Mouse (Mus musculus): Measurements from ENCODE around the gene Mphosph10. TPM values are rescaled to one million over a fixed set of nuclear protein-coding genes. Genes with fewer than 3 reads are reported as not detected.

Gene Mphosph10
- 10 to 100 TPM; 25.5 to 26.7 TPM for total RNA-seq (2021)
- long read RNA-seq, experiment 1, transcript Mphosph10-201 (11 exons, 2,248 nt), result major isoform, 18 of 18 reads
- long read RNA-seq, experiment 1, partial matches to known transcripts, result 0 of 18 reads
- long read RNA-seq, experiment 1, other reads (novel, unspliced or antisense), result 0 of 18 reads
- long read RNA-seq, experiment 2, transcript Mphosph10-201 (11 exons, 2,248 nt), result major isoform, 37 of 52 reads
- long read RNA-seq, experiment 2, transcript Mphosph10-202 (2 exons, 2,276 nt), result minor isoform, 6 of 52 reads
- long read RNA-seq, experiment 2, partial matches to known transcripts, result 9 of 52 reads
- long read RNA-seq, experiment 2, other reads (novel, unspliced or antisense), result 0 of 52 reads

- peak; percentile 98 for DNase-seq (ENCODE audit: low spot score in 2 of 2)
Observed at GRCm38 (mm10) chr7:64392122-64392818, at the start of gene Mphosph10, which contains the start of gene Mcee. Mphosph10 (minus strand) TSS chr7:64392268. Mcee (plus strand) TSS chr7:64392607.

DNA sequence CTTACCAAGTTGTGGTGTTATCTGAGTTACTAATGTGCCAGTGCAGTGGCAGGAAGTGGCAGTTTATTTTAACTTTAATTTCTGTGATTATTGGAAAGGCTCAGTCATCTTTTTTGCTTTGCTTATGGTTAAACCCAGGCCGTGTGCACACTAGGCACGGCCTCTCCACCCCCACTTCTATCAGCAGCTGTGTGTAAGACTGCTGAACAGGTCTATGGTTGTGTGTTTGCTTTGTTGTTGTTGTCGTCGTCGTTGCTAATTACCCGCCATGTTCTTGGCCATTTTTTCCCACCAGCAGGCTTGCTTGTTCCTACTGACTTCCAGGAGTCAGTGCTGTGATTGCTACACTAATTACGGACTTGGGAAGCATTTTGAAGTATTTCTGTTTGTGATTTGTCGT, 48.5 kb upstream of the Mphosph10 start:
- DNase-seq (ENCODE audit: low spot score in 2 of 2), result no peak

- DNase-seq (ENCODE audit: low spot score in 2 of 2), result no peak
Observed at GRCm38 (mm10) chr7:64439595-64440518, 47.8 kb upstream of the Mphosph10 start.

GRCm38 (mm10) chr7:64424861-64425260, 32.8 kb upstream of the Mphosph10 start:
- DNase-seq (ENCODE audit: low spot score in 2 of 2), result no peak

GRCm38 (mm10) chr7:64403989-64404388, 11.9 kb upstream of the Mphosph10 start:
- DNase-seq (ENCODE audit: low spot score in 2 of 2), result no peak

DNA sequence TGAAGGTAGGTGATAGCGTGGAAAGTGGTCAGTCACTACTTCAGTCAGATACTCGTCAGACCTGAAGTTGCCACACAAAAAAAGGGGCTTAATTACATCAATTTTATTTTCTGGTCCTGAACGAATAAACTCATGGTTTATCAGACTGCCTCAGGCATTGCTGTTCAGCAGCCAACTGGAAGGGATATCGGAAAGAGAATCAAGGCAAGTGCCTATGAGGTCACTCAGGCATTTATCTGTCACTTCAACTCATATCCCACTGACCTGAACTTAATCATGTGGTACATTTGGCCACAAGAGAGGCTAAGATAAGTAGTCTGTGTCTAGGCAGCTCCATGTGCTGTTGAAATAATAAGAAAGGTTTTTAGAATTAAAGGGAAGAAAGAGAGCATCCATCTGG, 10.4 kb upstream of the Mphosph10 start:
- DNase-seq (ENCODE audit: low spot score in 2 of 2), result no peak

GRCm38 (mm10) chr7:64400725-64401124, 8.7 kb upstream of the Mphosph10 start:
- no peak for DNase-seq (ENCODE audit: low spot score in 2 of 2)

DNA sequence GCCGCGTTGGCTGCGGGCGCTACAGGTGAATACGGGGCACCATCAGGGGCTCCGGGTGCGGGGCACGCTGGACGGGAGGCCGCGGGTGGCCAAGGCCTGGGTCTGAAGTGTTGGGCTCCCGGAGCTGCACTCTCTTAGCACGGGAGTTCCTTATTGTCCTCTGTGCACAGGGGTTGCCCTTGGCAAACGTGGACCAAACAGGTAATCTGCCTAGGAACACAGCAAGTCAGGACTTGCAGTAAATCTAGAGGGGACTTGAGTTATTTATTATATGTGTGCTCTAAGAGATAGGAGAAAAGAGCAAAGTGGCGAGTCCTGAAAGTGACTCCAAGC, 717 bp upstream of the Mphosph10 start:
- no peak for DNase-seq (ENCODE audit: low spot score in 2 of 2)

DNA sequence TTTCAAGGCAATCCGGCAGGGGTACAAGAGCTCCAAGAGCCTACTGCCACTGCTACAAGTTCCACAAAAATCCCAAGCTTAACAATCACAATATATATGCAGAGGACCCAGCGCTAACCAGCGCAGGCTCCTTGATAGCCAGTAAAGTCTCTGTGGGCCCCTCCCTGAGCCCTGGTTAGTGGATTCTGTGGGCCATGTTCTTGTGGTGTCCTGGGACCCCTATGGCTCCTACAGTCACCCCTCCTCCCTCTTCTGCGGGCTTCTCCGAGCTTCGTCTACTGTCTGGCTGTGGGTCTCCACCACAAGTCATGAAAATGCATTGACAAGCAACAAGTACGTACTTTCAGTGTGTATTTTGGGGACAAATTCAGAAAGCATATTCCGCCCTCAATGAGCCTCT, 589 bp downstream of the Mphosph10 start:
- no peak for DNase-seq (ENCODE audit: low spot score in 2 of 2)

- DNase-seq (ENCODE audit: low spot score in 2 of 2), result peak; percentile 80 to 82
Observed at GRCm38 (mm10) chr7:64373830-64374562, 18.1 kb downstream of the Mphosph10 start, which contains the start of gene Fan1. Fan1 (minus strand) TSS chr7:64374095.

GRCm38 (mm10) chr7:64373147-64373829, 18.8 kb downstream of the Mphosph10 start:
- DNase-seq (ENCODE audit: low spot score in 2 of 2), result no peak

DNA sequence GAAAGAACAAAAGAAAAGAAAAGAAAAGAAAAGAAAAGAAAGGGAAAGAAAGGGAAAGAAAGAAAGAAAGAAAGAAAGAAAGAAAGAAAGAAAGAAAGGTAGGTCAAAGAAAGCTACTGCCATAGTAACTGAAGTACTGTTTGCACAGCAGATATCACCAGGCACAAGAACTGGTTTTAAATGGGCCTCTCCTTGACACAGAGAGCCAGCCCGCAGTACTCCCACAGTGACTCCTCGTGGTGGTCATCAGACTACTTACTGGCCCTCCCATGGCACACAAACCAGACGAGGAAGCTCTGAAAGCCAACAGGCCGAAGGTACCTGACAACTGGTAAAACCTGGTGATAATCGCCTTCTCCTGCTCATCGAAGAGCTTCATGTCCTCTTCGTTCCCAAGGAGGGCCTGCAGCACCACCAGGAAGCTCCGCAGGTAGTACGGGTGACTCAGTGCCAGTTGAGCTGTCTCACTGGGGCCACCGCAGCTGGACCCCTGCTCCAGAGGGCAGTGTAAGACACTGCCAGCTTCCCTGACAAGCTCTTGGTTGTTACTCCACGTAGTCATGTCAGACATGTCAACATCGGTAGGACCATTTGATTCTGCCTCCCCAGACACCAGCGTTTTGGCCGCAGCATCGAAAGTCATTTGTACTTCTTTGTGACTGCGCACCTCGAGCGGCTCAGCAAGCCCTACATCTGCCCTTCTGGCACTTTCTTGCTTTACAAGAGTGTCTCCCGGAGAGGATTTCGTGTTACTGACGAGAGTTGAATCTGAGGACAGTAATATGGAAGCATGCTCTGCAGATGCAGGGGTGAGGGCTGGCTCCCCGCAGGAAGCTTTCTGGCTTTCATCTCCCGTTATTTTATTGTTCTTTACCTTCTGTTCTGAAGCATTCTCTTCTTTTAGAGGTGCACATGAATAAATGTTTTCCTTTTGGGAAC, 19.9 kb downstream of the Mphosph10 start:
- DNase-seq (ENCODE audit: low spot score in 2 of 2), result no peak

GRCm38 (mm10) chr7:64369841-64370240, 22.2 kb downstream of the Mphosph10 start:
- no peak for DNase-seq (ENCODE audit: low spot score in 2 of 2)

- no peak for DNase-seq (ENCODE audit: low spot score in 2 of 2)
Observed at GRCm38 (mm10) chr7:64365863-64366262, 26.2 kb downstream of the Mphosph10 start.

GRCm38 (mm10) chr7:64360586-64360945, 31.5 kb downstream of the Mphosph10 start:
- no peak for DNase-seq (ENCODE audit: low spot score in 2 of 2)

DNA sequence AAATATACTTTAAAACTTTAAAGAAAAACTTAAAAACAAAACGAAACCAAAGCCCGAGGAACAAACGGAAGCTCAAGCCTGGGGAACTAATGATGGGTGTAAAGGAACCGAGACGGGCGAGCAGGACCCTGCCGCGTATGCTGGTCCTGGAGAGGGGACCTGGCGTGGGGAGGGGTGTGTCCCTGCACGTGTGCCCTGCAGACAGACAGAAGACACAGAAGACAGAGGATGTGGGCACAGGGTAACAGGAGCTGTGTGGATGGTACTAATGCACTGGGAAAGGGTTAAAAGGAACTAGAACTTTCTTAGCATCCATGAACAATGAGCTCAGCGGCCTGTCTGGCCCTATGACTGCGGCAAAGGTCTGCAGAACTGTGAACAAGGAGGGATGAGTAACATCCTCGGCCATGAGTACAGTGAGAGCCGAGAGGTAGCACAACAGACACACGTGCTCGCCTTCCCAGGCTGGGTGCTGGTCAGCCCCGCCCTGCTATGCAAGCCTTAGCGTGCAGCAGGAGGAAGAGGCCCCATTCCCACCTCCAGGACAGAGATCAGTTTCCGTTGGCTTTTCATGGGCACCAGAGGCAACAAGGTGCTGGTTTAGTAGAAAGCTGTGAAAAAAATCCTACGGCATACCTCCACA, 32.0 kb downstream of the Mphosph10 start:
- DNase-seq (ENCODE audit: low spot score in 2 of 2), result no peak

GRCm38 (mm10) chr7:64358666-64359065, 33.4 kb downstream of the Mphosph10 start:
- DNase-seq (ENCODE audit: low spot score in 2 of 2), result no peak

DNA sequence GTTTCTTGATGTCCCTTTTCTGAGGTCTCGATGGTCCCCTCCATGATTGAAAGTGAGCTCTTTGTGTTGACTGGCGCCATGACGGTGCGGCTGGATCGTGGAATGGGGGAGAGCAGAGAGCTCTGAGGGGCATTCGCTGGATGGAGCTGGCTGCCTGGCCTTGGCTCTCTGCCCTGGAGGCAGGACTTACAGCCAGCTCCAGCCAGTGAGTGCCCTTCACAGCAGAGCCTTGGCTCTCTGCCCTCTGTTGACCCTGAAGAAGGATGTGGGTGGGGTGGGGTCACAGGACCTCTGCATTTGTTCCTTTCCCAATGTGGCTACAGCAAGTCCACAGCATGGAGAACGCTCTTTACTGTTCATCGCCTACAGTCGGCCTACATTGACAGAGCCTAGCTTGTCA, 34.7 kb downstream of the Mphosph10 start:
- DNase-seq (ENCODE audit: low spot score in 2 of 2), result peak; percentile 51 to 65

- DNase-seq (ENCODE audit: low spot score in 2 of 2), result no peak
Observed at GRCm38 (mm10) chr7:64356661-64357060, 35.4 kb downstream of the Mphosph10 start.

All from adrenal gland, adult 18-20 months (tissue).